Mouse (Mus musculus): ENCODE data around the gene 2010111I01Rik. TPM values are rescaled to one million over a fixed set of nuclear protein-coding genes. Genes with fewer than 3 reads are reported as not detected.
A peak's percentile ranks its signal among the peaks of the same experiment; 100 is the strongest.

The 2010111I01Rik gene
- total RNA-seq, 2 experiments from 2014 or later, result 66.2 to 78.6 TPM

- DNase-seq (ENCODE audit: low spot score in 2 of 2), result no peak
Measured at GRCm38 (mm10) chr13:63023243-63024217, 58.8 kb downstream of the 2010111I01Rik start.

DNA sequence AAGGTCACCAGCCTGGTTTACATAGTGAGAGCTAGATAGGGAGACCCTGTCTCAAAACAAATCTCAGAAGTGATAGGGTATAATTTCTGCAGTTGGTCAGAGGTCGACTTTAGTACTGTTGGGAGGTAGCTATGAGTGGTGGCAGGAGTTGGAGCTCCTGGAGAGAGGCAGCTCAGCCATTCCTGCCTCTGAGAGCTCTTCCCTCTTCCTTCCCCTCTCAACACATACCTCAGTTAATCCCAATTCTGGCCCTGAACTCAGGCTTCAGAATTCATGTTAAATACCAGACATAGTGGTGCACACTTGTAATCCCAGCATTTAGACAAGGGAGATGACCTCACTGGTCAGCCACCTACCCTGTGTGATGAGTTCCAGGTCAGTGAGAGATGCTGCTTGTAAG is 65.3 kb downstream of the 2010111I01Rik start:
- DNase-seq (ENCODE audit: low spot score in 2 of 2), result no peak

- no peak for DNase-seq (ENCODE audit: low spot score in 2 of 2)
Measured at GRCm38 (mm10) chr13:63031244-63031643, 66.6 kb downstream of the 2010111I01Rik start.

DNA sequence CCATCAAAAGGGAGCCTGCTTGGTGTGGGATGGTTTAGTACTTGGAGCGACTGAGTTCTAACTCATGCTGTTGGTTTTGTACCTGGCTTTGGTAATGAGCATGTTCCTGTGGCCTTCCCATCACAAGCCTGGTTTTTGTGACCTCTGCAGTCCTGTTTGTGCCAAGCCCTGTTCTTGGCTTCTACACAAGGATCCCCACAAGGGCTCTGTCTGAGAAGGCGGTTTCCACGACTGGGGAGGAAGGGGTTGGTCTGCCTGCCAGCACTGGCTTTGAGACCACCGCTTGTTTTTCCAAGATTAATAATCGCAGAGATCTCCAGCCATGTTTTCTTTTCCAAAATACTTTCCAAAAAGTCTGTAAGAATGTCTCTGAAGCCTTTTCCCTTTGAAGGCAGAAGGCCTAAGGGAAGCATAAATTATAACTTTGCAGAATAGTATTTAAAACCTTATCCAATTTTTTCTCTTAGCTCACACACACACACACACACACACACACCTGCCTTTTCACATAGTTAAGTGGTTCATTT is 67.7 kb downstream of the 2010111I01Rik start:
- no peak for DNase-seq (ENCODE audit: low spot score in 2 of 2)

DNA sequence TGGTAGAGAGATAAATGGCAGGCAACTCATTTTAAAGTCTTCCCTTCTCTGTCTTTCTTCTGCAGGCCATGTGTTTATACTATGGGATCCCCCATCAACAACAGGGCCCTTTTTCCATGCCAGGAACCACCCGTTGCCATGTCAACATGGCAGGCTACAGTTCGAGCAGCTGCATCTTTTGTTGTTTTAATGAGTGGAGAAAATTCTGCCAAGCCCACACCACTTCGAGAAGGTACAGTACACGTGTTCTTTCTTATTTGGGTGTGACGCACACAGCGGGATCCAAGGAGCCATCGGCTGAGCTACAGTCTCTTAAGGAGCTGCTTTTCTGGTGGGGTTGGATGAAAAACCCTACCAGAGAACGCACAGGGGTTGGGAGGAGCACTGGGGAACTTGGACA is 68.3 kb downstream of the 2010111I01Rik start:
- peak; percentile 60 to 66 for DNase-seq (ENCODE audit: low spot score in 2 of 2)

- no peak for DNase-seq (ENCODE audit: low spot score in 2 of 2)
Measured at GRCm38 (mm10) chr13:63033364-63033763, 68.7 kb downstream of the 2010111I01Rik start.

DNA sequence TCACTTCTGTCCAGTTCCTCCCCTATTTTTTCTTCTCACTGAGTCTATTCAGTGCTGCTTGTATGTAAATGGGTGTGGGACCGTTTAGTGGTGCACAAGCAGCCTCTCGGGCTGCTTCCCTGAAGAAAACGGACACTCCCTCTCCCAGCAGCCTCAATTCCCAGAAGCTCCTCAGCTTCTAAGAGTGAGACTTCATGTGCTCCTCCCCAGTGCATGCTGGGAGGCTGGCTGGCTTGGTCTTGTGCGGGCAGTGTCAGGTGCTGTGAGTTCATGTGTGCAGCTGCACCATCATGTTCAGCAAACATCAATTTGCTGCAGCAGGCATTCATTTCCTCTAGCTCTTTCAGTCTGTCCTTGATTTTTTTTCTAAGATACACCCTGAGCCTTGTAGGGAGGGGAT is 70.0 kb downstream of the 2010111I01Rik start:
- no peak for DNase-seq (ENCODE audit: low spot score in 2 of 2)

GRCm38 (mm10) chr13:63037906-63038305 is 73.2 kb downstream of the 2010111I01Rik start:
- no peak for DNase-seq (ENCODE audit: low spot score in 2 of 2)

GRCm38 (mm10) chr13:63038415-63038814 is 73.7 kb downstream of the 2010111I01Rik start:
- DNase-seq (ENCODE audit: low spot score in 2 of 2), result no peak

DNA sequence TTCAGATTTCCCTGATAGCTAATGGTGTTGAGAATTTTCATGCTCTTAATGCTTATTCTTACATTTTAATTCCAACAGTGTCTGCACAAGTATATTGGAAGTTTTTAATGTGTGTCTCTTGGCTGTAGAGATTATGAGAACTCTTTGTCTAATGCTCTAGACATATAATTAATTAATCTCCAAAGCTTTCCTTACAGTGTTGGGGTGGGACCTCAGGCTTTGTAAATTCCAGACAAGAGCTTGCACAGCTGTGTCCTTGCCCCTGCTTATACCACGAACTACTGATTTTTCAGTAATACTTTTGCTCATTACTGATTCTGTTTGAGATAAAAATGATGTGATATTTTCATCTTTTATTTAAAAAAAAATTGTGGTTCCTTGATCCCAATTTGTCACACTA is 74.2 kb downstream of the 2010111I01Rik start:
- DNase-seq (ENCODE audit: low spot score in 2 of 2), result no peak

GRCm38 (mm10) chr13:63039326-63039725 is 74.6 kb downstream of the 2010111I01Rik start:
- DNase-seq (ENCODE audit: low spot score in 2 of 2), result no peak

DNA sequence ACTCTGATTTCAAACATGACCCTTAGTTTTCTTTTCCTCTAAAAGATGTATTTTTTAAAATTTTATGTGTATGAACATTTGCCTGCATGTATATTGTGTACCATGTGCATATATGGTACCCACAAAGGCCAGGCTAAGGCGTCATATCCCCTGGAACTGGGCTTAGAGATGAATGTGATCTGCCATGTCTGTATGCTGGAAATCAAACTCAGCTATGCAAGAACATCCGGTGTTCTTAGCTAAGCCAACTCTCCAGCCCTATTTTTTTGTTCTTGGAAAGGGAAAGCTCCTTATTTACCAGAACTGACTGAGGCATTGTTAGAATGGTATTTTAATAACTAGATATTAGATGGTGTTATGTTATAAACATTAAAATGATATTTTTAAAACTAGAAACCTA is 75.2 kb downstream of the 2010111I01Rik start:
- no peak for DNase-seq (ENCODE audit: low spot score in 2 of 2)

DNA sequence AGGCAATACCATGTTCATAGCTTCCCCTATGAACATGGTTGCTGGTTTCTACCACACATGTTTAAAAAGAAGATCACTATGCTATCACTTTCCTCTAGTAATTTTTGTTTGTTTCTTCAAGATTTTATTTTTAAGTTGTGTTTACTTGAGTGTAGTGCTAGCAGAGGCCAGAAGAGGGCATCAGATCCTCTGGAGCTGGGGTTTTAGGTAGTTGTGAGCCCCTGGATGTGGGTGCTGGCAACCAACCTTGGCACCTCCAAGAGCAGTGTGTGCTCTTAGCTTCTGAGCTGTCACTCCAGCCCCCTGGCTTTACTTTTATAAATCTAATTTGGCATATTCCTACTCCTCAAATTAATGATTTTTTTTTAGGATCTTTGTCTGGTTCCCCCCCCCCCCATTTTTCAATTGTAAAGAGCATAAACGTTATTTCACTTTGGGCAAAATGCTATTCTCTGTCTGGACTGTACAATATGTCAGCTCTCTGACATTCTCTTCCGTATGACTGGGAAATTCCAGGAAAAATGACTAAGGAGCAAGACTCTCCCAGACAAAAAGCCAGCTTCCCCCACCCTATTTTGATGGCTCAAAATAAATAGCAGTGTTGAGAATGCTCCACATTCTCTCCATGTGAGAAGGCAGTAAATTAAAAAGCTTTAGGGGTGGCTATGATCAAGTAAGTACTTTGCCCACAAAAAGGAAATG is 81.0 kb downstream of the 2010111I01Rik start:
- no peak for DNase-seq (ENCODE audit: low spot score in 2 of 2)

DNA sequence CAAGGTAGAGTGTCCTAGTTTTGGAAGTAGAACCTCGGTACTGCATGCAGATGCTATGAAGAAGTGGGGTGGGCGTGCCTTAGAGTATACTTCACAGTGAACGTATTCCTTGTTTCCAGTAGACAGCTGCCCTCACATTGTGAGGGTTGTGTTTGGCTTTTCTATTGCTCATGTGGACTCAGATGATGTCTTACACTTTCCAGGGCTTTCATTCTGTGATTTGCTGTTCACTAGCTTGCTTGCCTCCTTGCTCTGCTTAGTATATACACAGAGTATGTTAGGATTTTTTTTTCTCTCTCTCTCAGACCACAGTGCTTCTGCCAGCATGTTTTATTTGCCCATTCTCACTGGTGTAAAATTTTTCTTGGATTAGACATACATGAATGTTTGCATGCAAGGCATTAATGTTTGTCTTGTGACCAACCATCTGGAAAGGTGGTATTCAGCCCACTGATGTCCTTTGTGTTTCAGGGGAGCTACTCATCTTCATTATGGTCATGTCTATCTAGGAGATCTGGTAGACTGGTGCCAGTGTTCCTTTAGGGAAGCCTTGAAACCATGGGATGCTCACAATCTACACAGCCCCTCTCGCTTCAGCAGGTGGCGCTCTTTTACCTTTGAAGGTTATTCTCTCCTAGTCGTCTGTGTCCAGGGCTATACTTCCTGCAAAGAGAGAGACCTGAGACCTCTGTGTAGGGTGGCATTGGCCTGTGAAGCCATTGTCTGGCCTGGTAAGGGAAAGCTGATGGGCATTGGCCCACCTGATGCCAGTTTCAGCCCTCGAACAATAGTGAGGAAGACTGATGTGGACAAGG is 81.7 kb downstream of the 2010111I01Rik start:
- DNase-seq (ENCODE audit: low spot score in 2 of 2), result peak; percentile 72 to 81

- no peak for DNase-seq (ENCODE audit: low spot score in 2 of 2)
Measured at GRCm38 (mm10) chr13:63063706-63064105, 99.0 kb downstream of the 2010111I01Rik start.

DNA sequence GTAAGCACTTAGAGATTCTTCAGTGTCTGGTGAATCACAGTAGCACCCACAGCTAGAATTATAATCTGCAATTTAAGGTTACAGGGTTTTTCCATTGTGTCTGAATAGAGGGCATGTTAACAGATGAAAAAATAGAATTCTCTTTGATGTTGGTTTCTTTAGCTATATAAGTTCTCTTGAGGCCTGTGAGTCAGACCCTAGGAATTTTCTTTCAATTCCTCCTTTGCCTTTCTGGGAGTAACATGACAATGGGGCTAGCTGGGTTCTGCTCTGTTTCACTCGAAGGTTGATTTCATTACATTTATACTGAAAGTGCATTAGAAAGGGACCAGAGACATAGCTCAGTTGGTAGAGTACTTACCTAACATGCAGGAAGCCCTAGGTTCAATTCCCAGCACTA is 101.9 kb downstream of the 2010111I01Rik start:
- DNase-seq (ENCODE audit: low spot score in 2 of 2), result no peak

DNA sequence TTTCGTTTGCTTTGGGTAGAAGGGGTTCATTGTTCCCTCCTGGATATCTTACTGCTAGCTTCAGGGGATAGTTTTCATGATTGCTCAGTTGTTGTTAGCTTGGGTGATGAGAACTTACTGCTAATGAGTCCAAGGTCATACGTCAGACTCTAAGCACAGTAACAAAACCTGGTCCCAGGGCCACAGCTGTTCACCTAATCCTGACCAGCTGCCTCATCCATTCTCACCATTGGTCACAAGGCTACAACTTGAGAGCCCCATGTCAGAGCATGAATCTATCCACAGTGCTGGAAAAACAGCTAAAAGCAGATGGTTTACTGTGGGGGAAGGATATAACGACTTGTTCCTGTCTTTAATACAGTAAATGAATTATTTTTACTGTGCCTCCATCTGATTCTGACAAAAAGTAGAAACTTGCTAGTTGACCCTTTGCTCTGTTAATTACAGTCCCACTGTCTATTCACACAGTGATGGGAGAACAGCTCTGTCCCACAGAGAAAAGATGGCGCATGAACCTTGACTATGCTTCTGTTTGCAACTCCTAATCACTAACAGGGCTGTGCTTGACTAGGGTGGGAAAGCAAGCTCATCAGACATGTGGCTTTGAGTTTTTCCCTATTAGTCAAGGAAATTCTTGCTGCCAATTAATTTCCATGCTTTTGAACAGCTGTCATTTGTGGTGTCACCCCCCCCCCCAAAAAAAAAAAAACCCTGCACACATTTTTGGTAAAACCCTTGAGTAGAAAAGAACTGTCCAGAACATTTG is 103.9 kb downstream of the 2010111I01Rik start:
- no peak for DNase-seq (ENCODE audit: low spot score in 2 of 2)

GRCm38 (mm10) chr13:63071874-63072273 is 107.2 kb downstream of the 2010111I01Rik start:
- DNase-seq (ENCODE audit: low spot score in 2 of 2), result no peak

GRCm38 (mm10) chr13:63072376-63072775 is 107.7 kb downstream of the 2010111I01Rik start:
- DNase-seq (ENCODE audit: low spot score in 2 of 2), result no peak

GRCm38 (mm10) chr13:63073911-63074675 is 109.4 kb downstream of the 2010111I01Rik start:
- no peak for DNase-seq (ENCODE audit: low spot score in 2 of 2)
